Mouse (Mus musculus) lung, postnatal 10 days (tissue): ENCODE measurements around the gene Greb1.

Source experiments
- DNase-seq: peaks from one replicate; pipeline ENCODE4 v3.0.0; 2021

The Greb1 gene

GRCm38 (mm10) chr12:16630152-16630865, 170.4 kb downstream of the Greb1 start:
- peak; percentile 27 for DNase-seq
